Mouse (Mus musculus) cerebellum, postnatal 36 days (tissue): ENCODE data around the gene Arnt2.

Experiments used
- DNase-seq, 2 experiments: peaks; one replicate each; pipeline ENCODE4 v3.0.0; 2021 to 2022; ENCODE audit warnings: mixed read lengths in 2 of 2

The Arnt2 gene

GRCm38 (mm10) chr7:84396581-84396980 lies 13.4 kb downstream of the Arnt2 start:
- no peak for DNase-seq

DNA sequence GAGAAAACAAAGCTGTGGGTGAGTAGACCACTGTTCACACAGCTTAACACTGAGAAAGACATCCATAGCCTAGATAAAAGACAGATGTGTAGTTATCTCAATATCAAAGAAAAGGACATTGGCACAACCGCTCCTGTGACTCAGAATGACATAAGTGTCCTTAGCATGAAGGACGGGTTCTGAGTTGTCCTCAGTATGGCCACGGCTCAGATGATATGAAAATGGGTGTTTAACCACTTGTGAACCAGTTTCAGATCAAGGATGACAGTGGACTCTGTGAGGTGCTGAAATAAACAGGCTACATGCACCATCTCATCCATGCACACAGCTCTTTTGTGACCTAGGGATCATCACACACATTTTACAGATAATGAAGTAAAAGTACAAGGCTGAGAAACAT lies 22.1 kb downstream of the Arnt2 start:
- DNase-seq: no peak

GRCm38 (mm10) chr7:84386472-84386871 lies 23.5 kb downstream of the Arnt2 start:
- DNase-seq: no peak

- no peak for DNase-seq
Measured at GRCm38 (mm10) chr7:84384778-84385177, 25.2 kb downstream of the Arnt2 start.

DNA sequence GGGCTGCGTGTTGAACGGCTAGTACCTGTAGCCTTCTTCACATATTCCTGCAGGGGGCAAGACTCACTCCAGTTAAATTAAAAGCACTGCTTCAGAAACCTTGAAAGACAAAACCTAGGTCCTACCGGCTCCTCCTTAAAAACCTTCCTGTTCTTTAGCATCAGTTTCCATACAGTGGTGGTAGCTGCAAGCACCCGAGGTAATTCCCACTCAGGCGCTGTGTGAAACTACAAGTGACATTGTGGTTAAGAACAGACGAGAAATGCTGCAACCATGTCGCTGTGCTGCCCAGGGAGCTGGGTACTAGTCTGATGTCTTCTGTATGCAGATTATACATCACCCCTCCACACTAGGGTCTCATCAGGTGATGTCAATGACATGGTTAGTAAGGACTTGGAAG lies 25.9 kb downstream of the Arnt2 start:
- no peak for DNase-seq

DNA sequence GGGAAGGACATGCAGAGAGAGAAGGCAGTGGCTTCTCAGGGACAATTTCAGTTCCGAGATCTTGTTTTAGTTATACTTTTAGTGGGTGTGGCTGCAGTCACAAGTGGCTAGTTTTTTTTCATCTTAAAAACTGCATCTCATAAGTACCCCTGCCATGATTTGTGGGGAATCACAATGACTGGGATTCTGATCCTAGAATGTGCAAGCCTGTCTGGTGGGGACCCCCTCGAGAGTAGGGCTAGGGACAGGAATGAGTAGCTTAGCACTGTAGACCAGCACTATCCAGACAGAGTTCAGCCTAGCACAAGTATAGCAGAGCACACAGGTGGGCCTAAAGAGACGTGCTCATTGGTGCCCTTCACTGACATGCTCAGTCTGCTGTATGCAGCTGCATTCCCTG lies 27.6 kb downstream of the Arnt2 start:
- DNase-seq: no peak

DNA sequence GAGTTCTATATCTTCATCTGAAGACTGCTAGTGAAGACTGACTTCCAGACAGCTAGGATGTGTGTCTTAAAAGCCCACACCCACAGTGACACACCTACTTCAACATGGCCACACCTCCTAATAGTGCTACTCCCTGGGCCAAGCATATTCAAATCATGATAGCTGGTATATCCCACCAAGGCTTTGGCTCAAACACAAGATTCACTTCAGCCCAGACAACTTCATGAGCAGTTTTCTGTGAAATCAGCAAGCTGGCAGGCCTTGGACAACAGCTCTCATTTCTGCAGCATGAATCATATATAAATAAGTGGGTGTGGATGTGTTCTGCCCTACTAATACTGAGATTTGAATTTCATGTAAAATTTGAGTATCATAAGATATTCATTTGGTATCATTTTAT lies 29.2 kb downstream of the Arnt2 start:
- DNase-seq: no peak

GRCm38 (mm10) chr7:84377330-84377729 lies 32.6 kb downstream of the Arnt2 start:
- DNase-seq: no peak

GRCm38 (mm10) chr7:84373691-84374090 lies 36.3 kb downstream of the Arnt2 start:
- no peak for DNase-seq

DNA sequence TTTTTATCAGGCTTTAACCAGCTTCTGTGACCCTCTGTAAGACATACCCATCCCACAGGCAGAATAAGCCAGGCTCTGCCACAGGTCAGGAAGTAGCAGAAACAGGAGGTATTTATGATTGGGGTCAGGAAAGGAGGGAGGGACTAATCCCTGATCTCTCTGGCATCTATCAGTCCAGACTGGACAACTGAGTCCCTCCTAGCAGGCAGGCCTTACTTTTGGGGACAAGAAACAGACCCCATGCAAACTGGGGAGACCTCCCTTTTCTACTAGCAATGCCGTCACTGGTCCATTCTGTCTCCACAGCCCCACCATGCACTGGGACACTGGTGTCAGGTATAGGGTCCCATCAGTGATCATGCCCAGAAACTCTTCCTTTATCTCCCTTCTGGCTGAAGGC lies 37.1 kb downstream of the Arnt2 start:
- no peak for DNase-seq

GRCm38 (mm10) chr7:84372280-84372679 lies 37.7 kb downstream of the Arnt2 start:
- no peak for DNase-seq

DNA sequence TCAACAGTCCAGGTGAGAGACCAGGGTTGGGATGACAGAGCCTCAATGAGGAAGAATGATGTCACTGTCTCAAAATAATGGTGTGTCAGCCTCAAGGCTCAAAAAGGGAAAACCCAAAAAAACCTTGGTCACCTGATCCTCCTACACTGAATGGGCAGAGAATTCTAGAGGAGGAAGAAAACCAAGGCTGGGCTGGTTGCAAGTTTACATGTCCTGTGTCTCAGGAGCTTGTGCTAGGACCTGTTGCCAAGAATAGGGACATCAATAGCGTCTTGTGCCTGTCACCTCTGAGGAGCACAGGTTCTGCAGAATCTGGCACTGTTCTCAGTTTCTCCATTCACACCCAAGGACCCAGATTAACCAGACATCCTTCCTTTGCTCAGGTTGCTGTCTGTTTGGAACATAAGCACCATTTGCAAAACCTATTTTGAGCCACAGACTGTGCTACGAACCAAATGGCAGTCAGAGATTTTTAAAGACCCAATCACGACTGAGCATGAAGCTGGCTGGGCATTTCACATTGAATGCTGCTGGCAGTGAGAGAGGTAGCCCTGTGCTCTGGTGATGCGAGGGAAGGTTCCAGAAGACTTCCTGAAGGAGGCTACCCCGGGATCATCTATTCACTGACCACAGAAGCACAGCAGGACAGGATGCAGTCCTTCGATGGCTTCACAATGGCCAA lies 38.9 kb downstream of the Arnt2 start:
- DNase-seq: no peak

DNA sequence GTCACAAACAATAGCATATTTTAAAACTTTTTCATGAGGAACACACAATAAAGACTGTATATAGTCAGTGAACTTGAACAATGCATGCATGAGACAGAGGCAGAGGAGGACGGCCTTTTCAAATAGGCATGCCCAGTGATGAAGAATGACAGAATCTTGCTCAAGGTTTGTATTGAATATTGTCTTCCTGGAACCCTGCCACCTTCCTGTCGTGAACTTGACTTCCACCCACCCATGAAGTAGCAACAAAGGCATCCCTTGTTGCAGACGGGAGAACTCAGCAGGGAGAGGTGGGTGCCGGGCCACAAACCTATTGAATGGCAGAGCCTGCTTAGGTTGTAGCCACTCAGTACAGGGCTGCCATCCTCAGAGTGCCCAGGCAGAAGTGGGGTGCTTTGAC lies 43.7 kb downstream of the Arnt2 start:
- no peak for DNase-seq

GRCm38 (mm10) chr7:84362711-84363110 lies 47.3 kb downstream of the Arnt2 start:
- no peak for DNase-seq

DNA sequence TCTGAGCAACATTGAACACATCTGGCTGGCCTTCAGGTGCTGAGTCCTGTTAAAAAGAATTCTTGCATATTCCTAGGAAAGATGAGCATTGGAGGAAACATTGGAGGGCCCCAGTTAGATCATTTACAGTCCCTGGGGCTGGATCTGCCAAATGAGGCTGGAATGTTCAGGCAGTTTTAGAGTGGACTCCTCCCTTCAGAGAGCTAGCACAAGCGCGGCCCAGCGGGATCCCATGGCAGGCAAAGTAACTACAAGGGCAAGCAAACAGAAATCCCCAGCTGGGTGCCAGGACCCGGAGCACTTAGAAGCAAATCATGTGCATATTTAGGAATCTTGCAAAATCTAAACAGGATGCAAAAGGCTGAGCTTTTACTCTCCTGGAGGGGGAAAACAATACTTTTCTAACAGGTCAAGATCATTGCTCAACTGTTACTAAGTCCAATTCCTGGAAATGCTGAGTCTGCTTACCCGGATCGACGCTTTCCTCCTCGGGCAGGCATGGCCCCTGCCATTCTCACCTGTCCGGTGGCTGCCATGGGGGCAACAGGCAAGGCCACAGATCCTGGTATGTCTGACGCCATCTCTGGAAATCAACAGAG lies 48.8 kb downstream of the Arnt2 start:
- no peak for DNase-seq

GRCm38 (mm10) chr7:84358426-84358825 lies 51.5 kb downstream of the Arnt2 start:
- DNase-seq: no peak

DNA sequence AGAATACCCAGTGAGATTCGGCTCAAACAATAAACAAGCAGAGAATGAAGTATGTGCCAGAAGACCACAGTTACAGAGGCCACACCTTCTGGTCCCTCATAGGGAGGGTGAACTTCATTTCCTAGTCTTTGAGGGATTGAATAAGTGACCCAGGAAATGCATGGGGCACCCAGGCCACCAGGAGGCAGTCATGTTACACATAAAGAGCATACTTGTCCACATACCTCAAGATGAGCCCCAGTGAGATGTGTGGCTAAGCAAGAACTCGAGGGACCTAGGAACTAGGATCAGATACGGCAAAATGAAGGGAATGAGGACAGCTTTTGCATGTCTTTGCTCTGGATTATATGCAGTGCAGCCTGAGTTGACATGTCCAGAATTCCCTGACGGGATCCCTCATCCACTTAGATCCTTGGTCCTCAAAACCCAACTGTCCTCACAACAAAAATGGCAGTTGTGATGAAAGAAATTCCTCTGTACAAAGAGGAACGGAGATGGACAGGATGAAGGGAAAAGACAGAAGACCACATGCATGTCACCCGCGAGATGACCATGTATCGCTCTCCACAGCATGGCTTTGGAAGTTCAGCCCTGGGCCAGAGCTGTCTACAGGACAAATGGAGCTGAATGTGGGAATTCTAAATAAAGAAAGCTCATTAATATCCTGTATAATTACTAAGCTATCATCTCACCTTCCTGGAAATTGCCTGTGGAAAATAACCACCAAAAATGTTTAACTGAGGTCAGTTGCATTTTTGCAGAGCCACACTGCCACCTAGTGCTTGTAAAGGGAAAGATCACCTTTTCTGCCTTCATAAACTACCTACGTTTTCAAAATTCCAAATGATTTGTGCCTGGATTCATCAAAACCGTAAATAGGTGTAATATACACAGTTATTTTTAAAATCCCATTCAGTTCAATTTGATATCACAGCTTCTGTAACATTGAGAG lies 54.1 kb downstream of the Arnt2 start:
- peak; percentile 43 to 53 for DNase-seq

- no peak for DNase-seq
Measured at GRCm38 (mm10) chr7:84354890-84355289, 55.1 kb downstream of the Arnt2 start.

- no peak for DNase-seq
Measured at GRCm38 (mm10) chr7:84350529-84350928, 59.4 kb downstream of the Arnt2 start.

DNA sequence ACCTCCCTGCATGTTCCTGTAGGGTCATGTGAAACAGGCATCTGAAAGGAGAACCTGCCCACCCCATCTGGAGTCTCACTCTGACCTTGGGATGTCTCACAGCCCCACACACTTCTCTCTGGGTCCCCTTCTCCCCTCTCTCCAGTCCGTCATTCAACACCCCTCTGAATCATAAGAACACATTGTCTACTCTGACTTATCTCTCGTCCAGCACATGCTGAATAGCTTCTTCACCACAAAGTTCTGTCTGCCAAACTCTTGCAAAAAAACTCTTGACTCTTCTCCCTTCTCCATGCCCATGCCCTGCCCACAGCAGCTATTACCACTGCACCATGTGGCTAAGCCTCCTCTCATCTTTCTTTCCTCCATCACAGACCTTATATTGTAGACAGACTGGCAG lies 60.0 kb downstream of the Arnt2 start:
- DNase-seq: no peak

DNA sequence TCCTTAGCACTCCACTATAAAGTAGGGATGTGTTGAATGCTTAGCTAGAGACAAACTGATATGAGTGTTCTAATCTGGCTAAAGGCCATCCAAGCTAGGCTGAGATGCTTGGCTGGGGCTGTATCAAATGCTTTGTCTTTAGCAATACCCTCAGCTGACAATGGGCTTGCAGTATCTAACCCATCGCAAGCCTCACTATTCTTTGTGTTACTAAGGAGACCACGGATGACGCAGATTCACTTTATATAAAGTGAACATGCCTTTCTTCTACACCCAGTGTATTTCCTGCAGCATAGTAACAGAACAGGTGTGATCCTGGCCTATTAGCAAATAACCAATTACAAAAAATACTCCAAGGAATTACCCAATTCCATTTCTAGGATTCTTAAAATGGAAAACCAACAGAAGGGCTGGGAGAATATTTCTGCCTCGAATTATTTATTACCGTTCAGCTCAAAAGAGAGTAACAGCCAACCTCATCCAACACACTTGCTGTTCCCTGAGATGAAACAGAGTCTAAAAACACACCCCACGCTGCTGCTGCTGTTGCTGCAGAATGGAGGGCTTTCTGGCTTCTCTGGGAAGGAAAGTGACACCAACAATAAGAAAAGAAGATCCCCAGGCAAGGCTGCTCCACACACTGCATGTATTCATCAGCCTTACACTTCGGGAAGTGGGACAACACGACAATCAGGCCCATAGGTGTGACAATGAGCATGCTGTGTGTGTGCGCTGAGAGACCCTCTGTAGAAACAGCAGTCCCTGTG lies 61.6 kb downstream of the Arnt2 start:
- DNase-seq: no peak

DNA sequence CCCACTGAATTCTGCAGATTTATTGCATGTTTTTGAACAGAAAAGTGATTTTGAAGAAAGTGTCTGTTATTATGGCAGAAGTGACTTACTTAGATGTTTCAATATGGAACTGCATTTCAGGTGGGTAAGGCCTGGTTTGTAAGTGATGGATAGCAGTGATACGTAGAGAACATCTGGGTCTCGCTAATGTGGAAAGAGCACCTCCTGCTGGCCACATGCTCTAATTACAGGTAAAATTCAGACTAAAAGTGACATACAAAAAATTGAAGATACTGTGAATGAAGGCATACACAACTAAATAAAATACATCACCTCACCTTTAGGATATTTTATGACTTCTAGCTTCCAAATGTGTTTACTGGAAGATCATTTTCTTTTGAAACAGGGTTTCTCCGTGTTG lies 66.8 kb downstream of the Arnt2 start:
- DNase-seq: no peak

DNA sequence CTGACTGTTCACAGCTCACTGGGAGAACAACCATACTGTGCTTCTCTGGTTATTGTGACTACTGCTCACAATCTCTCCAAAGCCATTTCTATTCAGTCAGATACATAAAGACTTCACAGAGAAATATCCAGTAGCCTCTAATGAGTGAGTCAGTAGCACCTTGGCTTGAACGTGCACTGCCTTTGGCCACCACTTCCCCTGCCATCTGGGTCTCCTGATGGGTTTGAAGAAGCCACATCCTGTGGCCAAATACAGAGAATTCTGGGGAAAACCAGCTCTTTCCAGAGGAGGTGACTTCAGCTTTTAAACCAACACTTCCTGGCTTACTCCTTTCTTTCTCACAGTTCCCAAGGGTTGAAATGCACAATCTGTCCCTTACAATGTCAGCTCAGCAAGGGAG lies 69.0 kb downstream of the Arnt2 start:
- DNase-seq: peak; percentile 21 to 35
